Mouse (Mus musculus): ENCODE data around the gene Podxl. TPM values are rescaled to one million over a fixed set of nuclear protein-coding genes. Genes with fewer than 3 reads are reported as not detected.

Gene Podxl
- total RNA-seq, 2 experiments from 2014 or later, result 13.2 to 14.7 TPM

Other genes starting within 250 kb of the Podxl start
- 100 to 1,000 TPM; 162 to 166 TPM for gene Mkln1, start 165.2 kb downstream of the Podxl start, total RNA-seq (2021)